Mouse (Mus musculus) kidney, embryonic 14.5 days (tissue): Measurements from ENCODE around the gene Aspn. TPM values are rescaled to one million over a fixed set of nuclear protein-coding genes. Genes with fewer than 3 reads are reported as not detected.
"Not testable (repeated sequence)": the region's sequence is repeated elsewhere in the genome, so short reads cannot be mapped to it uniquely, and the experiment has no call there.

Experiments
- ATAC-seq: fragments of 200-750 bp; cut with Nextera tagmentation; 2 replicates; pipeline ENCODE4 v1.8.0; 2017; ENCODE audit warnings: moderate number of reproducible peaks, mild to moderate bottlenecking, moderate TSS enrichment, moderate library complexity; ENCODE audit not compliant: low FRiP score, low TSS enrichment
- H3K27ac ChIP-seq: fragments of 300-500 bp; sonication (generic); 2 replicates; pipeline ENCODE4 v1.5.1; 2014; ENCODE audit warnings: low read depth, mild to moderate bottlenecking, low read length, moderate library complexity, mixed read lengths
- H3K27me3 ChIP-seq: fragments of 300-500 bp; sonication (generic); 2 replicates; pipeline ENCODE4 v1.6.1; 2014; ENCODE audit warnings: mild to moderate bottlenecking, low read length; ENCODE audit not compliant: control insufficient read depth, insufficient read depth
- H3K36me3 ChIP-seq: fragments of 300-500 bp; sonication (generic); 2 replicates; pipeline ENCODE4 v1.6.1; 2014; ENCODE audit warnings: low read length, mixed read lengths; ENCODE audit not compliant: control insufficient read depth, insufficient read depth
- H3K4me1 ChIP-seq: fragments of 300-500 bp; sonication (generic); 2 replicates; pipeline ENCODE4 v1.6.1; 2014; ENCODE audit warnings: low read length, mixed read lengths; ENCODE audit not compliant: control insufficient read depth, insufficient read depth
- H3K4me2 ChIP-seq: fragments of 300-500 bp; sonication (generic); replicated peaks from 2 replicates; pipeline ENCODE4 v1.6.1; 2014; ENCODE audit warnings: low read depth, mild to moderate bottlenecking, low read length
- H3K4me3 ChIP-seq: fragments of 300-500 bp; sonication (generic); 2 replicates; pipeline ENCODE4 v1.5.1; 2014; ENCODE audit warnings: mild to moderate bottlenecking, low read length
- H3K9ac ChIP-seq: fragments of 300-500 bp; sonication (generic); 2 replicates; pipeline ENCODE4 v1.6.1; 2014; ENCODE audit warnings: low read depth, mild to moderate bottlenecking, low read length, moderate library complexity
- H3K9me3 ChIP-seq: fragments of 300-500 bp; sonication (generic); 2 replicates; pipeline ENCODE4 v1.6.1; 2016; ENCODE audit warnings: low read length; ENCODE audit not compliant: control insufficient read depth
- WGBS: fragments of 180-500 bp; shearing (Covaris S2); extraction: QIAGEN DNeasy Blood & Tissue Kit; methylation state at CpG from one replicate; pipeline ENCODE4 v1.1.7; 2014; 5-methylcytosine and 5-hydroxymethylcytosine counted together
- polyA plus RNA-seq: library from polyadenylated mRNA; unstranded; fragments of >200 nt; fragmentation: Nextera tagmentation; extraction: Ambion mirVana; gene quantifications from 2 replicates; pipeline ENCODE4 v1.2.1, GENCODE M21; 2014

Gene Aspn
- polyA plus RNA-seq, 1 experiment from 2014 or later, result 3.7 TPM

DNA sequence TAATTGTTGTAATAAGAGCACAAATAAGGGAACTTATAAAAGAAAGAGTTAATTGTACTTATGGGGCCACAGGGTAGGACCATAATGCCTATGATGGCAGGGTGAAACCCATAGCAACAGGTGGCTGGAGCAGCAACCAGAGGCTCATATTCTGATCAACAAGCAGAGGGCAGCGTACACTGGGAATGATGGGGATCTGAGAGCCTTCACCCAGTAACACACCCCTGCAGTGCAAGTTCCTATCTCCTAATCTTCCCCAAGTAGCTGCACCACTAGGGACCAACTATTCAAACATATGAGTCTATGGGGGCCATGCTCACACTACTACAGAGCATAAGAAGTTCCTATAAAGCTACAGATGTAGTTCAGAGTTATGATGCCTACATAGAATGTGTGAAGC lies 20.1 kb downstream of the Aspn start:
- H3K27me3 ChIP-seq, result no peaks in the 10 kb centered on the region
- H3K4me1 ChIP-seq, result no peaks in the 10 kb centered on the region
- 93% methylated on average over 1 of the region's 1 CpGs for WGBS
- H3K4me2 ChIP-seq, result no peak overlapping the region
- H3K4me3 ChIP-seq, result no peak overlapping the region
- no peaks in the 10 kb centered on the region for H3K36me3 ChIP-seq
- ATAC-seq, result no peak
- H3K27ac ChIP-seq, result no peak overlapping the region
- no peaks in the 10 kb centered on the region for H3K9me3 ChIP-seq
- no peak overlapping the region for H3K9ac ChIP-seq

DNA sequence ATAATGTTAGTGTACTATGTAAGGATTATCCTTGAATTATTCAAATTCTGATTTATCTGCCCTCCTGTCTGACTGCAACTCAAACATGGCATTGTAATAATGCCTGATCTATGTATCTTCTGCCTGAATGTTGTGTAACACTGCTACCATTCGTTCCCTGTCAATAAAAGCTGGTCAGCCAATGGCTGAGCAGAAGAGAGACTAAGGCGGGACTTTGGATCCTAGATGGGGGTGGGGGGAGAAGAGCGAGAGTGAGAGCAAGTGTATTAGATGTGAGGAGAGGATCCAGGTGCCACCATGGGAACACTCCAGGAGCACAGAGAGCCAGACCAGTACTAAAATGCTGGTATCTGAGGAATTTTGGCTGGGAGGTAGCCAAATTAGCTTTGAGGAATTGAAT lies 26.1 kb downstream of the Aspn start:
- Histone ChIP-seq H3K9ac (no peak overlapping the region), H3K9me3 (no peaks in the 10 kb centered on the region), H3K4me2 (no peak overlapping the region), H3K4me1 (no peaks in the 10 kb centered on the region), H3K27ac (no peak overlapping the region), H3K36me3 (no peaks in the 10 kb centered on the region), H3K27me3 (no peaks in the 10 kb centered on the region), H3K4me3 (no peak overlapping the region)
- WGBS, result 69% methylated on average over 3 of the region's 3 CpGs
- ATAC-seq, result no peak

DNA sequence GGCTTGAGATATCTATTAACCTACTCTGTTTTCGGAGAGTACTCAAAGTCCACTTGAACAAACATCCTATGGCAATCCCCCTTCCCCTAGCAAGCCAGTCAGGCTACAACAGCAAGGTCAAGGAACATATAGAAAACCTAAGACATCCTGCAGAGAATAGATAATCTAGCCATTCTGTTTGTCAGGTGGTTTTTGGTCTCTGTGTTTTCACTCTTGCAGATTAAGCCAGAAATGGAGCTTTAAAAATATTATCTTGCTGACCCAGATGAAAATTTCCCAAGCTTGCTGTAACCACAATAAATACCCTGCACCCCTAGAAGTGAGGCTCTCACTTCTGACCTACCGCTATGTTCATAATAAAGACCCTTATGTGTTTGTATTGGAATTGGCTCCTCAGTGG lies 27.2 kb downstream of the Aspn start:
- 82% methylated on average over 2 of the region's 2 CpGs for WGBS
- no peaks in the 10 kb centered on the region for H3K27me3 ChIP-seq
- ATAC-seq, result no peak
- no peaks in the 10 kb centered on the region for H3K4me1 ChIP-seq
- H3K36me3 ChIP-seq, result no peaks in the 10 kb centered on the region
- H3K4me2 ChIP-seq, result no peak overlapping the region
- H3K9ac ChIP-seq, result no peak overlapping the region
- H3K4me3 ChIP-seq, result no peak overlapping the region
- H3K9me3 ChIP-seq, result no peaks in the 10 kb centered on the region
- H3K27ac ChIP-seq, result no peak overlapping the region

DNA sequence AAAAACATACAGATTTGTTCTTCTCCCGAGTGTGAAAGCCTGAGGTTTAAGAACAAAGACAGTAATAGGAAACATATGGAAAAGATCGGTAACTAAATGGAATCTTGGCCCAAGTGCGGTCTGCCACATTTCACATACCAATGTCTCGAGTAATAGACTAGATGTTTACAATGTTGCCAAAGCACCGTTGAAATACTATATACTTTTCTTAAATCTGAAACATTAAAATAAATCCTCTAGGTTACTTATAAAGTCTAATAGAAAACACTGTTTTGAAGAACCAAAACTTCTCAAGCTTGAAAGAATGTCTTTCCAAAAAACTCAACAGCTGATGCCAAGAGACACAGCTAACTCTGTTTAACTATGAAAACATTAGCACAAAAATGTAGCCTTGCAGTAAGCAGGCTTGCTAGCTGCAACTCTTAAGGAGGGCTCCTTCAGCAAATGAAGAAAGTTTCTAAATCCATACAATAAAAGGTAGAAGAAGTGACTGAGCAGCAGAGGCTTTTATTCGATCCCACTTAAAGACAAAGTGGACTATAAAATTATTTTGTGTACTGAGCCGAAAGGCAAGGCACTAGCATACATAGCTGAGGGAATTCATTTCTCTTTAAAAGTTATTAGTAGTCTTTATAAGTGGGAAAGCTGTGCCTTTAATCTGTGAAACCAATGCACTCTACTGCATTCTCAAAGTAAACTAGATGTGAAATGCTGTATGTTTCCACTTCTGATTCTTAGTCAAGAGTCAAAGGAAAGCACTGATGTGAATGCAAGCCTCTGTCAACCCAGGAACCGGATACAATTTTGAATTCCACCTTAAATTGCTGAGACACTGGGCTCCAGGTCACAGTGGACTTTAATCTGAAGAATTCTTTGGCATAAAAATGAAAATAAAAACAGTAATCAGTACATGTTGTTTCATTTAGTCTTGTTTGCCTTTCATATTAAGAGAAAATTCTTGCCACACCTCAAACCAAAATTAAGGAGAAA lies 37.6 kb downstream of the Aspn start, which contains the start of gene Omd:
Omd (plus strand) TSS at position 922 of the 990 bp plus-strand sequence.
- no peak for ATAC-seq
- WGBS, result 62% methylated on average over 8 of the region's 8 CpGs
- H3K9me3 ChIP-seq, result no peaks in the 10 kb centered on the region
- no peak within 1 kb of the TSS for H3K9ac ChIP-seq
- no peaks in the 10 kb centered on the region for H3K36me3 ChIP-seq
- H3K4me1 ChIP-seq, result peaks cover 3% of the 10 kb centered on the region; the same call in 1 of the 2 replicates
- H3K27me3 ChIP-seq, result no peaks in the 10 kb centered on the region
- H3K4me2 ChIP-seq, result no peak within 1 kb of the TSS
- H3K4me3 ChIP-seq, result no peak within 1 kb of the TSS
- H3K27ac ChIP-seq, result peak within 1 kb of the TSS; percentile 86

DNA sequence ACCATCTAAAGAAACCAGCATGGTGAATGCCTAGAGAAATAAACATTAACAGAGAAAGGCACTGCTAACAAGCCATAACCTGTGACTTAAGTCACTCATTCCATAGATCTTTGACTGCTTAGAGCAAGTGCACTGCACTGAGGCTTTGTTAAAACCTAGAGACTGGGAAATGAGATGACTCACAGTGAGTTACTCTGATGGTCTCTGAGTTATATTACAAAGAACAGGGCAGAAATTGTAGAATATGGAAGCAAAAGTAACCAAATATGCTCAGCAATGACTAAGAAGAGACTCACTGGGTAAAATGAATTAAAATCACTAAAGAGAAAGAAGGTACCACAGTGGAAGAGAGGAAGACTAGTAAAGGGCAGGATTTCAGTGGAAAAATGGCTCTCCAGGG lies 39.6 kb downstream of the Aspn start:
- H3K4me3 ChIP-seq, result no peak overlapping the region
- no peaks in the 10 kb centered on the region for H3K27me3 ChIP-seq
- ATAC-seq, result no peak
- H3K9ac ChIP-seq, result no peak overlapping the region
- H3K36me3 ChIP-seq, result no peaks in the 10 kb centered on the region
- no peak overlapping the region for H3K4me2 ChIP-seq
- H3K9me3 ChIP-seq, result no peaks in the 10 kb centered on the region
- no peak overlapping the region for H3K27ac ChIP-seq
- H3K4me1 ChIP-seq, result peaks cover 3% of the 10 kb centered on the region; the same call in 1 of the 2 replicates

DNA sequence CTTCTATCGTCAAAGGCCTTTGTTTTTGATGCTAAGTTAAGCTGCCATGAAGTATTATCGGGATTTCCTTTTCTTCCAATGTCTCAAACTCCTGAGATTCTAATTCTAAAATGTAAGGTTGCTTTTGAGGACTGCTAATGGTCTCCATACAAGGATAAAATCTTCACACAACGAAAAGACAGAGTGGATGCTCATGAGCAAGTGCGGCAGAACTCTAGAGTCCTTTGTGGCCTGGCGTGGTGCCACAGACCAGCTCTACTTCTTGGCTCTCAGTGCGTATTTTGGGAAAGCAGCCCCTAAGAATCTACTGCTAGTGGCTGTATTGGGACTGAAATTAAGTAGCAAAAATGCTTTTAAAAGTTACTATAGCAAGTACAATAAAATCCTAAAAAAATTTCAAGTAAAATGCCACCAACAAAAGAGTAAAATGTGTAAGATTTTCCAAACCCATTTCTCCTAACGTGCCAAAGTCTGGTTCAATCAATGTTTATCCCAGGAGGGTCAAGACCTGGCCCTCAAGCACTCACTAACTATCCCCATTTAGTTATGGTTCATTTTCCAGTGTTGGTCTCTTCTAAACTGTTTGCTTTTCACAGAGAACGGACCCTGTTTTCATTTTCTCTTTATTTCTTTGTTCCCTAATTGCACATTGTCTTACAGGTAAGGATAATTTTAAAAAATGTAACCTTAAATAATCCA lies 40.2 kb downstream of the Aspn start:
- H3K4me1 ChIP-seq, result peaks cover 3% of the 10 kb centered on the region; the same call in 1 of the 2 replicates
- no peaks in the 10 kb centered on the region for H3K9me3 ChIP-seq
- WGBS, result 83% methylated on average over 8 of the region's 8 CpGs
- no peak overlapping the region for H3K4me3 ChIP-seq
- no peak overlapping the region for H3K9ac ChIP-seq
- no peaks in the 10 kb centered on the region for H3K27me3 ChIP-seq
- no peaks in the 10 kb centered on the region for H3K36me3 ChIP-seq
- H3K27ac ChIP-seq, result no peak overlapping the region
- H3K4me2 ChIP-seq, result no peak overlapping the region
- no peak for ATAC-seq

DNA sequence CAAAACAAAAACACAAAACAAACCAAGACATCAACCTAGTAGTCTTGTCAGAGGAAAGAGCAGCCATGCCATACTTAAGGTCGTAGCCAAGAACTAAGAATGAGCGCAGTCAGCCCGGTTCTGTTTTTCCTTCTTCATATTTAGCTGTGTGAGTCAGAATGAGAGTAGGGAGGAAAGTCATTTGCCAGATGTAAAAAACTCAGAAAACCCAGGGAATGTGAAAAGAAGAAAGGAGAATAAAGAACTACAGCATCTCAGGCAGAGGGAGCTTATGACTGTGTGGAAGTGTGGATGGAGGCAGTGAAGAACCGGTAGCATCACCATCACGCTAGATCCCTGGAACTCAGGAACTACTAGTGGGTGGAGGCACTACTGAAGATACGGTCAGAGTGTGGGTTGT lies 41.8 kb downstream of the Aspn start:
- no peak overlapping the region for H3K4me3 ChIP-seq
- H3K9ac ChIP-seq, result no peak overlapping the region
- no peaks in the 10 kb centered on the region for H3K27me3 ChIP-seq
- H3K36me3 ChIP-seq, result no peaks in the 10 kb centered on the region
- H3K27ac ChIP-seq, result no peak overlapping the region
- no peak for ATAC-seq
- 97% methylated on average over 6 of the region's 6 CpGs for WGBS
- H3K4me1 ChIP-seq, result peaks cover 3% of the 10 kb centered on the region; the same call in 1 of the 2 replicates
- no peaks in the 10 kb centered on the region for H3K9me3 ChIP-seq
- no peak overlapping the region for H3K4me2 ChIP-seq

DNA sequence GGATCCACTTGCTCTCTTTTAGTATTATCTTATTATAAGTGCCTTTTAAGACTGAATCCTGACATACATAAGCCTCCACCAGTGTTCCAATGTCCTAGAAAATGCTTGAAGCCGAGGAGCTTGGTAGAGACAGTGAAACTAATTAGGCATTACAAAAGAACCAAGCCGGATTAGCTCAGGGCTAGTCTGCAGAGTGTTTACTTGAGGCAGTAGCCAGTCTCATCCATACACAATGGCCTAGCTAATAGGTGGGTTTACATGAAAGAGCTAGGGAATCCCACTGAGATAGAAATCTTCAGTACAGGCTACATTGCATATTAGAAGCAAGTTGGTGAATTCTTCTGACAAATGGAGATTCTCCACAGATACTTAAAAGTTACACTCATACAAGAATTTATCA lies 58.3 kb downstream of the Aspn start:
- WGBS, result 76% methylated on average over 2 of the region's 2 CpGs
- H3K9me3 ChIP-seq, ATAC-seq, H3K27me3 ChIP-seq, H3K4me2 ChIP-seq, H3K27ac ChIP-seq, H3K4me3 ChIP-seq, H3K36me3 ChIP-seq, H3K4me1 ChIP-seq, H3K9ac ChIP-seq: not testable (repeated sequence)

DNA sequence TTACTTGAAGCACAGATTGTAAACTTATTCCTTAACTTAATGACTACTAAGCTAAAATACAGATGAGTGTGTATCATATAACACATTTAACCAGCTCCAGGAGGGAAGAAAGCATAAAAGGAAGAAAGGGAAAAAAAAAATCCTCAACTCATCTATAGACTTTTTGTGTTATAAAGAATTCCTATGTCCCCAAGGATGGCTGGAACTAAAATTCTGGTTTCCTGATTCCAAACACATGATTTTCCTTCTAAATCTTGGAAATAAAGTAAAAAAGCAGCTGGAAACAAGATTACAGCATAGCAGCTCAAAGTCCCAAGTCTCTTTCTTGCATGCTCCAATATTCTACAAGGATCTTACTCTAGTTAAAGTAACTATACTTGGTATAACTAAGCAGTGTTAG lies 59.4 kb downstream of the Aspn start:
- H3K9me3 ChIP-seq, result no peaks in the 10 kb centered on the region
- no peaks in the 10 kb centered on the region for H3K4me1 ChIP-seq
- ATAC-seq, result no peak

More for the DNA sequence above, 59.4 kb downstream of the Aspn start:
- Histone ChIP-seq H3K36me3 (no peaks in the 10 kb centered on the region), H3K4me2 (no peak overlapping the region), H3K9ac (no peak overlapping the region), H3K27me3 (no peaks in the 10 kb centered on the region), H3K4me3 (no peak overlapping the region), H3K27ac (no peak overlapping the region)
